Mouse (Mus musculus) cerebellum, adult 2 months (tissue): ENCODE results near the gene Rbm41. TPM values are rescaled to one million over a fixed set of nuclear protein-coding genes. Genes with fewer than 3 reads are reported as not detected.

Experiments
- DNase-seq, 2 experiments: peaks; one replicate each; pipeline ENCODE4 v3.0.0; 2021
- H3K27ac ChIP-seq: fragments of 200-500 bp; 2 replicates; pipeline ENCODE4 v1.5.1; 2012; ENCODE audit warnings: low read length, control low read depth, inconsistent platforms; ENCODE audit not compliant: insufficient read depth
- H3K27me3 ChIP-seq: fragments of 200-500 bp; 2 replicates; pipeline ENCODE4 v1.6.1; 2012; ENCODE audit warnings: inconsistent platforms, mild to moderate bottlenecking, low read length, moderate library complexity; ENCODE audit not compliant: control insufficient read depth, insufficient read depth
- H3K4me1 ChIP-seq: fragments of 200-500 bp; 2 replicates; pipeline ENCODE4 v1.6.1; 2011; ENCODE audit warnings: low read length; ENCODE audit not compliant: control insufficient read depth, insufficient read depth
- H3K4me3 ChIP-seq: fragments of 200-500 bp; replicated peaks from 2 replicates; pipeline ENCODE3; 2011; ENCODE audit warnings: mild to moderate bottlenecking, low read depth, low read length, control low read depth; ENCODE audit not compliant: insufficient read depth
- CTCF ChIP-seq: fragments of 200-500 bp; IDR thresholded peaks from 2 replicates; pipeline ENCODE4 v1.5.1; 2011; ENCODE audit warnings: low read depth, mild to moderate bottlenecking, control low read depth, low read length, moderate library complexity, borderline replicate concordance; ENCODE audit not compliant: insufficient read depth
- POLR2A ChIP-seq: fragments of 200-500 bp; IDR thresholded peaks from 2 replicates; pipeline ENCODE4 v1.6.1; 2011; ENCODE audit warnings: low read length, control low read depth, borderline replicate concordance; ENCODE audit not compliant: insufficient read depth
- WGBS: fragments of 180-500 bp; shearing (Covaris S2); methylation state at CpG from one replicate; pipeline ENCODE4 v1.1.7; 2018; 5-methylcytosine and 5-hydroxymethylcytosine counted together
- polyA plus RNA-seq: library from polyadenylated mRNA; depleted of rRNA; stranded (reverse); fragments of >200 nt; gene quantifications from 2 replicates; pipeline ENCODE4 v1.2.3, GENCODE M21; 2012; rRNA removed

Rbm41 gene
- polyA plus RNA-seq, result 5.3 and 5.4 TPM in 2 replicates

GRCm38 (mm10) chrX:139997740-139998690, at the start of gene Rbm41:
Rbm41 (minus strand) TSS chrX:139998595.
- 4% methylated on average over 24 of the region's 25 CpGs for WGBS
- peak within 1 kb of the TSS; percentile 57 for H3K4me3 ChIP-seq
- no peaks in the 10 kb centered on the region for H3K4me1 ChIP-seq
- no peak for TF ChIP-seq CTCF
- no peak for TF ChIP-seq POLR2A
- H3K27ac ChIP-seq, result no peak within 1 kb of the TSS; the same call in 1 of the 2 replicates
- peak; percentile 41 to 66 for DNase-seq
- H3K27me3 ChIP-seq, result no peaks in the 10 kb centered on the region

GRCm38 (mm10) chrX:139998691-139999065, 283 bp upstream of the Rbm41 start:
- Histone ChIP-seq H3K4me3 (no peak overlapping the region), H3K27me3 (no peaks in the 10 kb centered on the region), H3K4me1 (no peaks in the 10 kb centered on the region), H3K27ac (no peak overlapping the region)
- TF ChIP-seq POLR2A, result no peak
- TF ChIP-seq CTCF, result no peak
- no peak for DNase-seq
- 78% methylated on average over 4 of the region's 4 CpGs for WGBS

- no peak for DNase-seq
- Histone ChIP-seq H3K4me1 (no peaks in the 10 kb centered on the region), H3K27me3 (no peaks in the 10 kb centered on the region), H3K27ac (no peak overlapping the region), H3K4me3 (no peak overlapping the region)
- TF ChIP-seq CTCF, result no peak
- no peak for TF ChIP-seq POLR2A
- 83% methylated on average over 5 of the region's 5 CpGs for WGBS
Measured at GRCm38 (mm10) chrX:139982115-139982514, 16.3 kb downstream of the Rbm41 start.

DNA sequence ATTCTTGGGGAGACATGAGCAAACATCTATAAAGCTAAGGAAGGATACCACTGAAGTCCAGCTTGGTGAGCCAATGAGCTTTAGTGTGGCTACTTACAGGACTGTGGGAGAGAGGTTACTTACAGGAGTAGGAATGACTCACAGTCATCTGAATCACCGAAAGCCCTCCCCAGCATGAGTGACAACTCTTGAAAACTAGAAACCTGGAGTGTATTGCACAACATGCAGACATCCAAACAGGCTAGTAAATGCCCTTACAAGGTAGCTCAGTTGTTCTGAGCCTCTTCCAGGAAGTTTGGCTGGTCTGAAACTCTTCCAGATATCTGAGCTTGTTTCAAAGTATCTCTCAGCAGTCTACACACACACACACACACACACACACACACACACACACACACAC, 64.9 kb downstream of the Rbm41 start:
- TF ChIP-seq CTCF (no peak), POLR2A (no peak)
- Histone ChIP-seq H3K4me1 (no peaks in the 10 kb centered on the region), H3K27me3 (no peaks in the 10 kb centered on the region), H3K27ac (no peak overlapping the region), H3K4me3 (no peak overlapping the region)
- no peak for DNase-seq
- WGBS, result 94% methylated on average over 1 of the region's 1 CpGs

GRCm38 (mm10) chrX:139932472-139932871, 65.9 kb downstream of the Rbm41 start:
- peak in 1 of 2 experiments; percentile 1 for DNase-seq
- no peak overlapping the region for H3K27ac ChIP-seq
- WGBS, result 65% methylated on average over 3 of the region's 3 CpGs
- no peak overlapping the region for H3K4me3 ChIP-seq
- H3K27me3 ChIP-seq, result no peaks in the 10 kb centered on the region
- no peaks in the 10 kb centered on the region for H3K4me1 ChIP-seq
- TF ChIP-seq POLR2A, result no peak
- TF ChIP-seq CTCF, result no peak

DNA sequence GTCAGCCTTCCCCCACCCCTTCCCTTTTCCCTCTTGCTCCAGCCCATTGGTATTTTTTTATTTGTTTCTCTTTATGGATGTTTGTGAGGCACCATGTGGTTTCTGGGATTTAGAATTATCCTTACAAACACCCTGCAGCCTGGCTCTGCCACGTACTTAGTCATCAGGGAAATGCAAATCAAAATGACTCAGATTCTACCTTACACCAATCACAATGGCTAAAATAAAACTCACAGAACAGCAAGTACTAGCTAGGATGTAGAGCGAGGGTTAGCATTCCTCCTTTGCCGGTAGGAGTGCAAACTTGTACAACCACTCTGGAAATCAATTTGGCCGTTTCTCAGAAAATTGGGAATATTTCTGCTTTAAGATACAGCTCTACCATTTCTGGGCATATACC, 77.8 kb downstream of the Rbm41 start:
- Histone ChIP-seq H3K4me3 (no peak overlapping the region), H3K27ac (no peak overlapping the region), H3K4me1 (no peaks in the 10 kb centered on the region), H3K27me3 (no peaks in the 10 kb centered on the region)
- DNase-seq, result no peak
- TF ChIP-seq CTCF (no peak), POLR2A (no peak)
- WGBS, result 92% methylated on average over 4 of the region's 4 CpGs

GRCm38 (mm10) chrX:139891387-139891786, 107.0 kb downstream of the Rbm41 start:
- 86% methylated on average over 1 of the region's 1 CpGs for WGBS
- H3K4me3 ChIP-seq, result no peak overlapping the region
- H3K27me3 ChIP-seq, result no peaks in the 10 kb centered on the region
- H3K4me1 ChIP-seq, result no peaks in the 10 kb centered on the region
- TF ChIP-seq CTCF (no peak), POLR2A (no peak)
- DNase-seq, result no peak
- no peak overlapping the region for H3K27ac ChIP-seq

DNA sequence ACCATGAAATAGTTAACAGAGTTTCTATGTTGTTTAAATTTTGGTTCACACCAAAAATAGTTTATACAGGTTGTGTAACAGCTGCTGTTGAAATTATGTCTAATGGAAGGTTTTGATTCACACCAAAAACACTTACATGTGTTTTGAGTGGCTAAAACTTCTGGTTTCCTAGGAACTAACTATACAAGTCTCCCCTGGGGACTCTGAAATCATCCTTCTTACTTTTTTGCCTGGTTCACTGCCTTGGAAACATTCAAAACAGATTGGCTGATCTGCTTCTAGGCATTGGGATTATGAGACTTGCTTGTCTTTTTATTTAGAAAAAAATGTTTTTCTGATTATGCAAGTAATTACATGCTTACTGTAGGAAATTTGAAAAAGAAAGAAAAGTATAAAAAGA, 115.2 kb downstream of the Rbm41 start:
- Histone ChIP-seq H3K4me1 (no peaks in the 10 kb centered on the region), H3K27ac (no peak overlapping the region), H3K27me3 (no peaks in the 10 kb centered on the region), H3K4me3 (no peak overlapping the region)
- DNase-seq, result no peak
- TF ChIP-seq CTCF (no peak), POLR2A (no peak)
